Comparison of ENCODE assay signal across 21 mouse cellular contexts in the genomic region with DNA sequence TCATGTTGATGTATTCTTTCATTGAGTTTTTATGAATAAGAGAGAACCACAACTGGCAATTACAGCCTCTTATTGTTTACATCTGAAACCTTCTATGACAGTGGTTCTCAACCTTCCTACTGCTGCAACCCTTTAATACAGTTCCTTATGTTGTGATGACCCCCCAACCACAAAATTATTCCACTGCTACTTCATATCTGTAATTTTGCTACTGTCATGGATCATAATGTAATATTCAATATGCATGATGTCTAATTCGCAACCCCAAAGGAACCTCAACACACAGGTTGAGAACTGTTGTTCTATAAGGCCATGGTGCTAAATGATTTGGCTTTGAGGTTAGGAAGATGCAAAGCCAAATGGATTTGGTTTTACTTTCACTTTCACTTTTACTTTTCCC.
DNase-seq lines count a peak whose midpoint lies in the region; ATAC-seq and TF ChIP-seq lines count a peak whose summit lies in the region.
"Had no signal": no experiment of that assay in that cellular context is flagged by ENCODE, and none has a peak within 500 bp of the region (broad histone marks: within the 10 kb centered on the region; RNA-seq: fewer than 3 reads in every experiment).

No protein-coding gene starts in this region.

- ATAC-seq in heart, embryonic 13.5 days (ENCODE audit: extremely low read depth, insufficient number of reproducible peaks, low FRiP score, low TSS enrichment) = no peak
- ATAC-seq: forebrain, embryonic 13.5 days; intestine, postnatal 0 days had no signal

- H3K27ac ChIP-seq in heart, embryonic 13.5 days (replicated peaks) = no peak overlapping the region
- H3K27ac ChIP-seq in layer of hippocampus, adult 2 months = peak overlapping the region; percentile 9; the same call in 1 of the 2 replicates
- no peak overlapping the region for H3K27ac ChIP-seq in MEL (ENCODE audit: control insufficient read depth, low read depth, low read length)
- H3K27ac ChIP-seq: embryonic facial prominence, embryonic 13.5 days; forebrain, embryonic 13.5 days; gastrocnemius, adult 2 months; liver, embryonic 15.5 days; lung, embryonic 15.5 days had no signal

- H3K36me3 ChIP-seq in heart, embryonic 13.5 days = no peaks in the 10 kb centered on the region
- H3K36me3 ChIP-seq in MEL (ENCODE audit: control insufficient read depth in 1 of 2, insufficient read depth in 2 of 2, low read length in 2 of 2) = 0 out of 4 replicates have a peak, but pooled peaks cover 0 to 5% of the 10 kb centered on the region in 2 experiments
- H3K36me3 ChIP-seq: embryonic facial prominence, embryonic 13.5 days; liver, embryonic 15.5 days; lung, embryonic 15.5 days had no signal

- peak overlapping the region; percentile 30 for H3K4me2 ChIP-seq in heart, embryonic 13.5 days
- H3K4me2 ChIP-seq: embryonic facial prominence, embryonic 13.5 days; forebrain, embryonic 13.5 days; liver, embryonic 15.5 days; lung, embryonic 15.5 days had no signal

- H3K27me3 ChIP-seq in heart, embryonic 13.5 days (replicated peaks) = no peaks in the 10 kb centered on the region
- no peaks in the 10 kb centered on the region for H3K27me3 ChIP-seq in MEL (ENCODE audit: control insufficient read depth in 1 of 2, insufficient read depth in 2 of 2, low read length in 2 of 2)
- H3K27me3 ChIP-seq: embryonic facial prominence, embryonic 13.5 days; forebrain, embryonic 13.5 days; liver, embryonic 15.5 days; lung, embryonic 15.5 days had no signal

- H3K4me3 ChIP-seq in heart, embryonic 13.5 days = no peak overlapping the region
- no peak overlapping the region; the same call in 1 of the 2 replicates for H3K4me3 ChIP-seq in layer of hippocampus, adult 2 months
- H3K4me3 ChIP-seq in MEL (ENCODE audit: control insufficient read depth in 1 of 2, insufficient read depth in 1 of 2, low read depth in 2 of 2, low read length in 2 of 2) = peak overlapping the region; percentile 62 to 95
- H3K4me3 ChIP-seq: embryonic facial prominence, embryonic 13.5 days; erythroblast, embryonic 14.5 days; forebrain, embryonic 13.5 days; gastrocnemius, adult 2 months; liver, embryonic 15.5 days; lung, embryonic 15.5 days had no signal

- no peak for TF ChIP-seq CTCF in layer of hippocampus, adult 2 months (conservative IDR thresholded peaks at IDR 0.05)
- no peak for TF ChIP-seq CTCF in MEL (IDR thresholded peaks at IDR 0.05 in 2 of 3, conservative IDR thresholded peaks at IDR 0.05 in 1 of 3; ENCODE audit: control insufficient read depth in 1 of 3, insufficient read depth in 1 of 3, low read depth in 2 of 3, low read length in 3 of 3, poor library complexity in 1 of 3, severe bottlenecking in 1 of 3)

- TF ChIP-seq RAD21 in MEL (IDR thresholded peaks at IDR 0.05; ENCODE audit: low read depth, low read length) = no peak

- no peaks in the 10 kb centered on the region for H3K4me1 ChIP-seq in heart, embryonic 13.5 days
- peaks cover 2 to 5% of the 10 kb centered on the region in 2 experiments; a peak in 3 of 4 replicates for H3K4me1 ChIP-seq in MEL (ENCODE audit: control insufficient read depth in 1 of 2, insufficient read depth in 2 of 2, low read length in 2 of 2)
- H3K4me1 ChIP-seq: embryonic facial prominence, embryonic 13.5 days; forebrain, embryonic 13.5 days; liver, embryonic 15.5 days; lung, embryonic 15.5 days had no signal

- intact Hi-C loops in heart, postnatal 14 days (cut with DNase I) = no loop called here
- intact Hi-C loops in left cerebral cortex, postnatal 25 days (cut with DNase I) = no loop called here

- H3K9me3 ChIP-seq in heart, embryonic 13.5 days = no peaks in the 10 kb centered on the region
- no peaks in the 10 kb centered on the region for H3K9me3 ChIP-seq in MEL (replicated peaks; ENCODE audit: insufficient read depth, low read length)
- H3K9me3 ChIP-seq: embryonic facial prominence, embryonic 13.5 days; forebrain, embryonic 13.5 days; liver, embryonic 15.5 days; lung, embryonic 15.5 days had no signal

- H3K79me2 ChIP-seq in MEL (ENCODE audit: control insufficient read depth, insufficient read depth, low read length, poor library complexity) = no peaks in the 10 kb centered on the region

- WGBS in heart, embryonic 13.5 days = 73% methylated on average over 1 of the region's 1 CpGs

- no peak overlapping the region for H3K9ac ChIP-seq in heart, embryonic 13.5 days
- H3K9ac ChIP-seq in MEL (ENCODE audit: control insufficient read depth, low read depth, low read length, poor library complexity, severe bottlenecking) = peak overlapping the region; percentile 25; the same call in 1 of the 2 replicates
- H3K9ac ChIP-seq: embryonic facial prominence, embryonic 13.5 days; forebrain, embryonic 13.5 days; liver, embryonic 15.5 days; lung, embryonic 15.5 days had no signal

- no peak for TF ChIP-seq EP300 in MEL (IDR thresholded peaks at IDR 0.05; ENCODE audit: low read depth in 1 of 2, low read length in 2 of 2)

- no peak for DNase-seq in heart, postnatal 14 days
- DNase-seq in layer of hippocampus, adult 2 months (ENCODE audit: low spot score in 2 of 2) = no peak
- DNase-seq in layer of hippocampus, adult 18-20 months (ENCODE audit: low spot score in 2 of 2) = no peak
- DNase-seq in 3T3-L1 (ENCODE audit: low read depth, low spot score) (peak; percentile 35), MEL (ENCODE audit: low read depth, low spot score) (peak; percentile 9)
- no peak for DNase-seq in left cerebral cortex, postnatal 25 days (ENCODE audit: low spot score in 2 of 2)
- DNase-seq: adrenal gland, postnatal 25 days; embryo, embryonic 11 days; gastrocnemius, adult 2 months; heart, postnatal 4 days; kidney, postnatal 25 days; layer of hippocampus, adult 9-11 months; lung, postnatal 36 days; right cerebral cortex, postnatal 25 days had no signal

- TF ChIP-seq POLR2A in MEL (IDR thresholded peaks at IDR 0.05; ENCODE audit: control insufficient read depth in 1 of 2, insufficient read depth in 1 of 2, low read depth in 1 of 2, low read length in 2 of 2, poor library complexity in 1 of 2) = no peak

TF ChIP-seq in MEL, 35 proteins besides CTCF, POLR2A, EP300 and RAD21:
- TF ChIP-seq BHLHE40 (IDR thresholded peaks at IDR 0.05; ENCODE audit: borderline replicate concordance, low read depth, low read length) = no peak
- TF ChIP-seq ETS1 (IDR thresholded peaks at IDR 0.05; ENCODE audit: low read depth, low read length) = peak; percentile 53; the same call in 1 of the 2 replicates

Comparison
In these comparisons a context has a peak if more than half of its experiments do, and no peak if none do; other contexts are left out.
1. H3K4me3 ChIP-seq: peak in MEL (2 of 2); none in heart, embryonic 13.5 days (single experiment) and layer of hippocampus, adult 2 months (single experiment).
2. DNase-seq: peak in 3T3-L1 (single experiment) and MEL (single experiment); none in heart, postnatal 14 days (0 of 2), layer of hippocampus, adult 2 months (0 of 2), layer of hippocampus, adult 18-20 months (0 of 2) and left cerebral cortex, postnatal 25 days (0 of 2).